Mouse (Mus musculus): ENCODE data around the gene Saxo1.
A peak's percentile ranks its signal among the peaks of the same experiment; 100 is the strongest.

The Saxo1 gene

DNA sequence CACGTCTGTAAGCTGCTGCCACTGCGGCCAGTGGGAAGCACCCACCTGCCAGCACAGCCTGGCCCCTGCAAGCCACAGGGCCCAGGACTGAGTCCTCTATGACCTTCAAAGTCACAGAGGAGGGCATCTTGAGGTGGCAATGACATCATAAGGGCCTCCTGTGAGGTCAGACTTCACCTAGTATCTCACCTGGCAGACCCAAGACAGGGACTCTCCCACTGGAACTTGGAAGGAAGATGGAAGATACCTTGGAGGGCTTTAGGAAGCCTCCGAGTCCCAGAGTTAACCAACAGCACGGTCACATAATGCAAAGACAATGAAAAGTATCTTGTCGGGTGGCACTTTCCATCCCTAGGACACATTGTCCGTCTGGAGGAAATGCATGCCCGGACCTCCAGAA lies at the start of gene Saxo1:
Saxo1 (minus strand) TSS at position 101 of the 400 bp plus-strand sequence.
- no peak for DNase-seq (ENCODE audit: low read depth, low spot score)

DNA sequence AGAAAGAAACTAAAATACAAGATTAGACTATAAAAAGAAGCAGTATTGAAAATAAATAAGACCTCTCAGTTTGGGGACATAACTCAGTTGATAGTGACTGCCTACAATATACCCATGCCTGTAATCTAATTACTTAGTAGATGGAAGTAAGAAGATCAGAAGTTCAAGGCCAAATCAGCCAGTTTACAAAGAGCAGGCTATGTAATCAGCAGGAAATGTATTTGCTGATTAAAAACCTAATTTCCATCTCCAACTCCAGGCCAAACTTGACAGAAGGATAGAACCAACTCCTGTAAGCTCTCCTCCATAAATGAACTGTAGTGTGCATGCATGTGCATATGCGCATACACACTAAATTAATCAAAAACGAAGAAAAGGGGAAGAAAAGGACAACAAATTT lies 33.2 kb upstream of the Saxo1 start:
- no peak for DNase-seq (ENCODE audit: low read depth, low spot score)

- DNase-seq (ENCODE audit: low read depth, low spot score), result no peak
Observed at GRCm38 (mm10) chr4:86588236-86588635, 30.1 kb upstream of the Saxo1 start.

DNA sequence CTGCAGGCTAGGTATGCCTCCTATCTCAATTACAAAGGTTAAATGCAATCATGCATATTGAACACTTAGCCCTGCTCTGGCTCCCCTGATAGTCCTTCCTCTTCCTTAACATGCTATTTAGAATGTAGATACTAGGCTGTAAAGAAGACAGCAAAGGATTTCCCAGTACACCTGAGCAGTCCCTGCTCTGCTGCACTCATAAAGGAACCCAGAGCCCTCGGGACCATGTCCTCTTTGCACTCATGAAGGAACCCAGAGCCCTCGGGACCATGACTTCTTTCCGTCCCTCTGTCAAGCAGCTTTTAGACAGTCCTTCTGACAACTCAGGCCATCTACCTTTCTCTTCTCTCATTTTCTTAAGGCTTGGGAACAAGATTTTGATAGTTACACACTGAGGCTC lies 22.5 kb upstream of the Saxo1 start:
- no peak for DNase-seq (ENCODE audit: low read depth, low spot score)

DNA sequence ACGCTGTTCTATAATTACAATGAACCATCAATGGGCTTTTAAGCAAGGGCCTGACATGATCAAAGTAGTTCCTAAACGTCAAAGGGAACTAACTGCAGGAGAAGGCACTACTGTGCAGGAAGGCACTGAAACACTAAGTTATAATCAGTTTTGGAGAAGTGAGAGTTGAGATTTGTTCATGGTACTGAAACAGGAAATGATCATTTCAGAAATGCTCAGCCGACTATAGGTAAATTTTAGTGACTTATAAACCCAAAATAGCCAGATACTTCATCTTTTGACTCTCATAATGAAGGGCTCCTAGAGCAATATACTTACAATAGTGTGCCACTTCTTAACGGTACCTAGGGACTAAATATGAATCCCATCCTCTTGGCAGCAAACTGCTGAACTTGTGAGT lies 21.9 kb upstream of the Saxo1 start:
- no peak for DNase-seq (ENCODE audit: low read depth, low spot score)

DNA sequence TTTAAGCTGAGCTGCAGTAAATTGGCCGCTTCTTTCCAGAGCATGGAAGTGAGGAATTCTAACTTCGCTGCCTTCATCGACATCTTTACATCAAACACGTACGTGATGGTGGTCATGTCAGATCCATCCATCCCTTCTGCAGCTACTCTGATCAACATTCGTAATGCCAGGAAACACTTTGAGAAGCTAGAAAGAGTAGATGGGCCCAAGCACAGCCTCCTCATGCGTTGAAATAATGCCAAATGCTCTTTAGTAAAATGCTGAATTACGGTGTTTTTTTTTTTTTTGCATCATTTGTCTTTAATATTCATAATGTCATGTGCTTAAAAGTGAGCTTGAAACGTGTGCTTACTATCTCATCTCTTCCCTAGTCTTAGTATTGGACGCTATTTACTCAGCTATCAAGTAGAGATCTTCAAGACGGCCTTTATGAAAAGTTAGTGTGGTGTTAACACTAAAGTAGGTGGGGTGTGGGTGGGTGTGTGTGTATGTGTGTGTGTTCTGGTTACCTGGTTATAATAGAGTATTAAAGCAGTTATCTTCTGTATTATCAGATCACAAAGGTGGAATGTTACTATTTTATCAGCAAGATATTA lies 18.6 kb upstream of the Saxo1 start:
- DNase-seq (ENCODE audit: low read depth, low spot score), result no peak

DNA sequence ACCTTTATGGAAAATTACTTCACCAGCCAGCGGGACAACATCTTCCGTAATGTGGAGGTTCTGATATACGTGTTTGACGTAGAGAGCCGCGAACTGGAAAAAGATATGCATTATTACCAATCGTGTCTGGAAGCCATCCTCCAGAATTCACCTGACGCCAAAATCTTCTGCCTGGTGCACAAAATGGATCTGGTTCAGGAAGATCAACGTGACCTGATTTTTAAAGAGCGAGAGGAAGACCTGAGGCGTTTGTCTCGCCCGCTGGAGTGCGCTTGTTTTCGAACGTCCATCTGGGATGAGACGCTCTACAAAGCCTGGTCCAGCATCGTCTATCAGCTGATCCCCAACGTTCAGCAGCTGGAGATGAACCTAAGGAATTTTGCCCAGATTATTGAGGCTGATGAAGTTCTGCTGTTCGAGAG lies 18.0 kb upstream of the Saxo1 start:
- peak; percentile 10 for DNase-seq (ENCODE audit: low read depth, low spot score)

- peak; percentile 91 for DNase-seq (ENCODE audit: low read depth, low spot score)
Observed at GRCm38 (mm10) chr4:86575283-86575983, 17.3 kb upstream of the Saxo1 start, which contains the start of gene Rraga. Rraga (plus strand) TSS chr4:86575668.

DNA sequence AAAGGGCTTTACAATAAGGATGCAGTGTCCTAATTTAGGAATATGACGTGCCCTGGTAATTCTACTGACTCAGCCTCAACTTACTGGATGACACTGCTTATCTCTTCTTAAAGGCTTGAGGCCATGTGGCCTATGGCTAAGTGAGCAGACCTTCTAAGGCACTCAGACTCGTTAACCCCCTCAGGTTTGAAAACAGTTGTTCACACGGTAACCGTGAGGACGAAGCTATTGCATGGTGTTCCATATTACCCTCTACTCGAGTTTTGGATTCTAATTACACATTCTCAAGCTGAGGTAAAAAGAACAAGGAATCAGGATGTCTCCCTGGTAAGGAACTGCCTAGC lies 16.8 kb upstream of the Saxo1 start:
- peak; percentile 24 for DNase-seq (ENCODE audit: low read depth, low spot score)

- no peak for DNase-seq (ENCODE audit: low read depth, low spot score)
Observed at GRCm38 (mm10) chr4:86561061-86561460, 2.9 kb upstream of the Saxo1 start.

DNA sequence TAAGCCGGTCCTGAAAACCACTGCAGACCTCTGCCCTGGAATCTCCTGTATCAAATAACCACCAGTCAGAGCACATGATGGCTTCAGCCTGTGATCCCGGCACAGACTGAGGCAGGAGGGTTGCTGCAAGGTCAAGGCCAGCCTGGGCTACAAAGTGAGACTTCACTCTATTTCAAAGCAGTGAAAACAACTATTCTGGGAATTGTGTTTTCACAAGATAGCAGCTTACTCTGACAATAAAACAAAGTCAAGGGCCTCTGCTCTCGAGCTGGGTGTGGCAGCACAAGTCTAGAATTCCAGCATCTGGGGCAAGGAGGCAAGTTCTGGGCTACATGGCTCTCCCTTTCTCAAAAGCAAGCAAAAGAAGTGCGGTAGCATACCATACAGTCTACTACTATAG lies 878 bp upstream of the Saxo1 start:
- DNase-seq (ENCODE audit: low read depth, low spot score), result no peak

DNA sequence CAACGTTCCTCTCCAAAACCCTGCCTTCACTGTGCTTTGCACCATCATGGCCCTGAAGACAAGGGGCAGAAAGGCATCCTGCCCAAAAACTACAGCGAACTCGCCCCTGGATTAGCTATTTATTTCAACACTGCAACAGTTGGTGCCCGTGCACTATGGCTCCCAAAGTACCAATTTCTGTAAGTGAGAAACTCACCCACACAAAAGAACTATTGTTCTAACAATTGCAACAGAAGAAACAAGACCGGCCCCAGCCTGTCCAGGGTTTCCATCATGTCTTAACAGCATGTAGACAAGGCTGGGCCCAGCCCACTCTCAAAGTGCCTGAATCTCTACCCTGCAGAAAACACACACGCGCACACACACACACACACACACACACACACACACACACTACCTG lies 757 bp downstream of the Saxo1 start:
- no peak for DNase-seq (ENCODE audit: low read depth, low spot score)

- peak; percentile 36 for DNase-seq (ENCODE audit: low read depth, low spot score)
Observed at GRCm38 (mm10) chr4:86555035-86555707, 3.0 kb downstream of the Saxo1 start.

DNA sequence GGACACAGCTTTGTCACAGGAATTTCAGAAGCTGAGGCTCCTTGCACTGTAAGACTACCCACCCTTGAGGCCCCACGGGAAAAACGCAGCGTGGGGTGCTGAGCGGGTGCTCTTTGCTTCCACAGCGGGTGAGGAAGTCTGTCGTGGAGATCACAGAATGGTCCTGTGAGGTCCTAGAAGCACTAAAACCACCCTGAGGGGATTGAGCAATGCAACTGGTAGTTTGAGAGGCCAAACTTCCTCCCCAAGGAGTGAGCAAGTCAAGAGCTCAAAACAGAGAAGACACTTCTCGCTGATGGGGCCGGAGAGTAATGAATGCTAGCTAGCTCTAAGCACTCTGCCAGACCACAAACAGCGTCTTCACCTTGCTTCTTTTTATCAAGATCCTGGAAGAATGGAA lies 9.8 kb downstream of the Saxo1 start:
- no peak for DNase-seq (ENCODE audit: low read depth, low spot score)

DNA sequence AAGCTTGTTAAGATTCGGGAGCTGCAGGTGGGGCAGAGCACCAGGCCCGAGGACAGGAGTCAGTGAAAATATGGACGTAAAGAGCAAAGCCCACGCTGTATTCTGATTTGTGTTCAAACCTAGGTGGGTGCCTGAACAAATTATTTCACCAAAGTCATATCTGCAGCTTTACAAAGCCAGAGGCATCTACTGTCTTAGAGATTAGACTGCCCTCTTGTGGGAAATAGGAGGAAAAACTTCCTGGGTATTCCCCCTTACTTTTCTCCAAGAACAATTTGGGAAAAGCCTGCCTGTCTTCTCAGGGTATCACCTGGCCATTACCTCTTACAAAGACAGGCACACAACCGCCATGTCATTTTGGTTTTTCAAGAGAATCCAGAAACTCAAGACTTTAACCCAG lies 12.5 kb downstream of the Saxo1 start:
- peak; percentile 42 for DNase-seq (ENCODE audit: low read depth, low spot score)

GRCm38 (mm10) chr4:86543999-86544398 lies 14.1 kb downstream of the Saxo1 start:
- no peak for DNase-seq (ENCODE audit: low read depth, low spot score)

- no peak for DNase-seq (ENCODE audit: low read depth, low spot score)
Observed at GRCm38 (mm10) chr4:86541573-86541972, 16.6 kb downstream of the Saxo1 start.

- DNase-seq (ENCODE audit: low read depth, low spot score), result no peak
Observed at GRCm38 (mm10) chr4:86538936-86539335, 19.2 kb downstream of the Saxo1 start.

DNA sequence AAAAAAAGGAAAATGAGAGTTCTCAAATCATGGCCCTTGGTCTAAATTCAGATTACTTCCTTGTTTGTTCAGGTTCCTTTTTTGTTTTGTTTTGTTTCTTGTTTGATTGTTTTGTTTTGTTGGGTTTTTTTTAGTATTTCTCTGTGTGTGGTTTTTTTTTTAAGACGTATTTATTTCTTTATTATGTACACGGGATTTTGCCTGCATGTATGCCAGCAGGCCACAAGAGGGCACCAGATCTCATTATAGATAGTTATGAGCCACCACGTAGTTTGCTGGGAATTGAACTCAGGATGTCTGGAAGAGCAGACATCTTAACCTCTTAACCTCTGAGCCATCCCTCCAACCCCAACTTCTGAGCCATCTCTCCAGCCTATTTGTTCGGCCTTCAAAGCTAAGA lies 20.2 kb downstream of the Saxo1 start:
- no peak for DNase-seq (ENCODE audit: low read depth, low spot score)

- no peak for DNase-seq (ENCODE audit: low read depth, low spot score)
Observed at GRCm38 (mm10) chr4:86534091-86534481, 24.0 kb downstream of the Saxo1 start.

- DNase-seq (ENCODE audit: low read depth, low spot score), result no peak
Observed at GRCm38 (mm10) chr4:86533406-86534090, 24.6 kb downstream of the Saxo1 start.

GRCm38 (mm10) chr4:86529161-86529560 lies 29.0 kb downstream of the Saxo1 start:
- no peak for DNase-seq (ENCODE audit: low read depth, low spot score)

Measured in brain, embryonic 18.5 days (tissue).